Mouse (Mus musculus) embryo, embryonic 11.5 days (tissue): Measurements from ENCODE around the gene Clca3b.
A peak's percentile ranks its signal among the peaks of the same experiment; 100 is the strongest.
"Not testable (repeated sequence)": the region's sequence is repeated elsewhere in the genome, so short reads cannot be mapped to it uniquely, and the experiment has no call there.

ENCODE experiments used
- DNase-seq: peaks from one replicate; pipeline ENCODE4 v3.0.0-alpha.2; 2012; ENCODE audit warnings: low read depth, low spot score

Clca3b gene

GRCm38 (mm10) chr3:144849014-144849556 lies at the start of gene Clca3b:
Gene Clca3b, minus strand, starts transcription at chr3:144849357.
- DNase-seq = not testable (repeated sequence)

- DNase-seq = no peak
These were observed 48.0 kb upstream of the Clca3b start for GRCm38 (mm10) chr3:144897042-144897678.

GRCm38 (mm10) chr3:144890246-144890758 lies 41.1 kb upstream of the Clca3b start:
- no peak for DNase-seq

- no peak for DNase-seq
These were observed 37.8 kb upstream of the Clca3b start for GRCm38 (mm10) chr3:144886957-144887356.

- not testable (repeated sequence) for DNase-seq
These were observed 22.9 kb upstream of the Clca3b start for GRCm38 (mm10) chr3:144872012-144872411.

- DNase-seq = no peak
These were observed 427 bp upstream of the Clca3b start for GRCm38 (mm10) chr3:144849584-144849983.

- no peak for DNase-seq
These were observed 21.9 kb downstream of the Clca3b start for GRCm38 (mm10) chr3:144827257-144827656.

GRCm38 (mm10) chr3:144825151-144825550 lies 24.0 kb downstream of the Clca3b start:
- DNase-seq = peak; percentile 64

- no peak for DNase-seq
These were observed 25.8 kb downstream of the Clca3b start for GRCm38 (mm10) chr3:144823331-144823730.

- DNase-seq = no peak
These were observed 28.5 kb downstream of the Clca3b start for GRCm38 (mm10) chr3:144820632-144821031.

- not testable (repeated sequence) for DNase-seq
These were observed 29.9 kb downstream of the Clca3b start, which contains the start of gene Clca3a2 for GRCm38 (mm10) chr3:144819219-144819618. Gene Clca3a2, minus strand, starts transcription at chr3:144819494.

- not testable (repeated sequence) for DNase-seq
These were observed 35.8 kb downstream of the Clca3b start for GRCm38 (mm10) chr3:144813336-144813735.

GRCm38 (mm10) chr3:144811821-144812220 lies 37.3 kb downstream of the Clca3b start:
- DNase-seq = no peak

- not testable (repeated sequence) for DNase-seq
These were observed 40.8 kb downstream of the Clca3b start for GRCm38 (mm10) chr3:144808153-144808925.

GRCm38 (mm10) chr3:144806626-144807025 lies 42.5 kb downstream of the Clca3b start:
- DNase-seq = not testable (repeated sequence)

- DNase-seq = peak; percentile 17
These were observed 47.3 kb downstream of the Clca3b start for GRCm38 (mm10) chr3:144801861-144802260.

GRCm38 (mm10) chr3:144785181-144786148 lies 63.7 kb downstream of the Clca3b start:
- DNase-seq = no peak
